Mouse (Mus musculus): ENCODE data around the gene Ggt1.
"Not testable (repeated sequence)": the region's sequence is repeated elsewhere in the genome, so short reads cannot be mapped to it uniquely, and the experiment has no call there.

Ggt1 gene

GRCm38 (mm10) chr10:75549886-75550285 lies 11.5 kb upstream of the Ggt1 start:
- DNase-seq (ENCODE audit: low spot score in 2 of 2): no peak

DNA sequence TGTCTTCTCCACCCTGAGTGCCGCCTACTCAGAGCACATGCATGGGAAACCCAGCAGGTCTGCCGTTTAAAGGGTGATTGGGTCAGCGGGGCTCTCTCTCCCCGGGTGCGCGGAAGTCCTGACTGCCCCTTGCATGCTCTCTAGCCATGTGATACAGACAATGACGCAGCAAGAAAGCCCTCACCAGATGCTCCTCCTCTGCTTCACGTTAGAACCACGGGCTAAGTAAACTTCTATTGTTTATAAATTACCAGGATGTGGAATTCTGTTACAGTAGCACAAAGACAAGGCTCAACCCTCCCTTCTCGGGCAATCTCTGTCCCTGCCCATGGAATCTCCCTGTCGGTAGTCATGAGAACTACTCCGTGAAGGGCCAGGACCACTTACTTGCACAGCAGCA lies 10.2 kb upstream of the Ggt1 start:
- no peak for DNase-seq (ENCODE audit: low spot score in 2 of 2)

GRCm38 (mm10) chr10:75552106-75552505 lies 9.3 kb upstream of the Ggt1 start:
- DNase-seq (ENCODE audit: low spot score in 2 of 2): no peak

GRCm38 (mm10) chr10:75552701-75553450 lies 8.5 kb upstream of the Ggt1 start:
- DNase-seq (ENCODE audit: low spot score in 2 of 2): no peak

GRCm38 (mm10) chr10:75554090-75554489 lies 7.3 kb upstream of the Ggt1 start:
- no peak for DNase-seq (ENCODE audit: low spot score in 2 of 2)

DNA sequence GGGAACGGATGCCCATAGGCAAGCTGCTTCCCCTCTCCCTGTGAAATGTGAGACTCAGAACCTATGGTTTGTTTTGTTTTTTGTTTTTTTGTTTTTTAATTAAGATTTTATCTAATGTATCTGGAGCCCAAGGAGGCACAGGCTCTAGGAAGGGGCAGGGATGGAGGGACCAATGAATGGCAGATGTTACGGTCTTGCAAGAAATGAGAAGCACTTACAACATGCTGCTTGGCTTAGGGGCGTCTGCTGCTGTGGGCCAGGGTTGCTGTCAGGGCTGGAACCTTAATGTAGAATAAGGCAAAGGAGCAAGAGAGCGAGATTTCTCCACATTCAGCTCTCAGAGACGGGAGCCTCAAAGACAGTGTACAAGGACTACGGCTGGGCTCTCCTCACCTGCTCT lies 5.8 kb upstream of the Ggt1 start:
- DNase-seq (ENCODE audit: low spot score in 2 of 2): no peak

DNA sequence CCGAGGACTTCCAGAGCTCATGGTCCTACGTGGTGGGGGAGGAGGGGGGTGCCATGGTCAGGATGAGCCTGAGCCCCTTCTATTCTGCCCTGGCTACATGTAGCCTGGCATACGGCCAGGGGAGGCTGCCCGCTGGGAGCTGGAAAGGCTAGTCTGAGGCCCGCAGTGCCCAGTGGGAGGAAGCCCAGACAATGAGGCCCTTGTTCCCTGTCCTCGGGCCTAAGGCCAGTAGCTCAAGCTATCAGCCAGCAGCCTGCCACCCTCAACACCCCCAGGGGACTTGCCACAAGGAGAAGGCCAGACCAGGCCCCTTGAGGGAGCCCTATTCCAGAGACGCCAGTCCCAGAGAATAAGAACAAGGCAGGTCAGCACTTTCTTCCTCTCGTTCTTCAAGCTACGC lies 5.4 kb upstream of the Ggt1 start:
- DNase-seq (ENCODE audit: low spot score in 2 of 2): peak; percentile 57 to 78

DNA sequence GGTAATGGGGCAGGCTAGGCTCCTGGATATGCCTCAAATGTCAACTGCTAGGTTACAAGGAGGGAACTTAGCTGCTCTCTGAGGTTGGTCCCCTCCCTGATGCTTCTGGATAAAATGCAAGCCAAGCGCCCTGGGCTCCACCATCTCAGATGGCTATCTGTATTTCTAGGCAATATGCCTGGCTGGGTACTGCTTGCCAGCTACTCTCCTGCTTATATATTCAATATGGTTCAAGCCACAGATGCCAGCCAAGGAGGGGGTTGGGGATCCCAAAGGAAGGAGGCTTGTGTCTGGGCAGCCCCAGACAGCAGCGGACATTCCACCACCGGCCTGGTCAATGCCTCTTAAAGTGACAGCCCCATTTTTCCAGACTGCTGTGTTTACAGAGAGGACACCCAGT lies 2.9 kb upstream of the Ggt1 start:
- DNase-seq (ENCODE audit: low spot score in 2 of 2): peak in 1 of 2 experiments; percentile 80

DNA sequence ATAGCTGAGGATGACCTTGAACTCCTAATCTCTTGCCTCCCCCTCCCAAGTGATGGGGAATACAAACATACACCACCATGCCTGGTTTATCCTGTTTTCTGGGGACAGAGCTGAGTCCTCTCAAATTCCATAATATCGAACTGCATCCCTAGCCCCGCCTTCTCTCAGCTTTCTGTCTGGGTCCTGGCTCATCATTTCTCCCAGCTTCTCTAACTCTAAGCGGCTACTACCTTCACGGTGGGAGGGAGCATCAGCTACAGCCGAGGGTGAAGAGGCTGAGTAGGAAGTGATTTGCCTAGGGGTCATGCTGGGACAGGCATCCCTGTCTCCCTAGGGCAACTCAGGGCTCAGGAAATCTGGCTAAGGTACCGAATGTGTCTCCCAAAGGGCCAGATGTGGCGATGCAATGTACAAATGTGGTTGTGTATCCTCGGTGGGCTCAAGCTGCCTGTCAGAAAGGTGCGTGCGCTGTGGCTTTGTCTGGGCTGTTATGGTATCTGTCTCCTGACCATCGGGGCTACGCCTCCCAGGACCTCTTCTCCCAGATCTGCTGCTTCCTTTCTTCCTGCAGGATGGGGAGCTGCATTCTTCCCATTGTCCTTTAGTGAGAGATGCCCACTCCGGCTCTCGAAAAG lies 2.2 kb upstream of the Ggt1 start:
- no peak for DNase-seq (ENCODE audit: low spot score in 2 of 2)

GRCm38 (mm10) chr10:75559676-75560548 lies 1.5 kb upstream of the Ggt1 start, which contains the start of gene Lrrc75b:
Lrrc75b (minus strand) TSS chr10:75560330.
- DNase-seq (ENCODE audit: low spot score in 2 of 2): peak in 1 of 2 experiments; percentile 59

GRCm38 (mm10) chr10:75560549-75560899 lies 880 bp upstream of the Ggt1 start:
- no peak for DNase-seq (ENCODE audit: low spot score in 2 of 2)

GRCm38 (mm10) chr10:75562596-75562995 lies 1.2 kb downstream of the Ggt1 start:
- DNase-seq (ENCODE audit: low spot score in 2 of 2): no peak

DNA sequence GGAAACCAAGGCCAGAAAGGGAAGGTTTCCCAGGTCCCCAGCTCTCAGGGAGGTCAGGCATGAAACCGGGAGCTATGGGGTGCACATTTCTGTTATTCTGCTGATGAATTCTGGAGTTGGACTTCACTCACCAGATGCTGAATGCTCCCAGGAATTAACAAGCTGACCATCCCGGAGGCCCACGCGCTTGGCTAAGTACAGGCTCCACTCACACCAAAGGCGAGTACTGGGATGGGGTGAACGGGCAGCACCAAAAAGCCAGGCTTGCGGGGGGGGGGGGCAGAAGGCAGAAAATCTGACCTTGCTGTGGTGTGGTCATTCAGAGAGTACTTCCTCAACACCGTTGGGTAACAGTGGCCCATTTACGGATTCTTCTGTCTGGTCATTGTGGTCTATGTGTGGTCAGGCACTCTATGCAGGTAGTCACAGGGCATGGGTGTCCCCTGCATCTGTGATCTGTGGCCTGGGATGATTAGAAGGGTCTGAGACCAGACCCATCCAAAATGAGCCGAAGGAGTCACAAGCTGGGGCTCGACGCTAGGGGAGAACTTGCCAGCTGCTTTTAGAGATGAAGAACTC lies 3.4 kb downstream of the Ggt1 start:
- DNase-seq (ENCODE audit: low spot score in 2 of 2): no peak

DNA sequence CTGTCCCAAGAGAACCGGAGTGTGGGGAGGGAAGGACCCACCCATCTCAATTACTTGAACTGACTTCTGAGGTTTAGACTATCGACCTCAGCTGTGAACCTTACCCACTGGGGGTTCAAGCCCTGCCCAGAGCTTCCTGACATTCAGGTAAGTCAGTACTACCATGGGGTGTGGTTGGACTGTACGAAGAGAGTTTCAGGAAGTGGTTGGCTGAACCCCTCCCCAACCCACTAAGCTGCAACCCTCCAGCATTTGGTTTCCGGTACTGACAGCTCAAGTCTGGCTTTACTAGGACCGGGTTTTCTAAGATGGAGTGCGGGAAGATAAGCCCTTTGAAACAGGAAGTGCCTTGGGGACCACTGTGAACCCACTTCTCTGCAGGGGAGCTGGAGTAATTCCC lies 4.0 kb downstream of the Ggt1 start:
- no peak for DNase-seq (ENCODE audit: low spot score in 2 of 2)

- no peak for DNase-seq (ENCODE audit: low spot score in 2 of 2)
These were observed 4.5 kb downstream of the Ggt1 start for GRCm38 (mm10) chr10:75565906-75566305.

DNA sequence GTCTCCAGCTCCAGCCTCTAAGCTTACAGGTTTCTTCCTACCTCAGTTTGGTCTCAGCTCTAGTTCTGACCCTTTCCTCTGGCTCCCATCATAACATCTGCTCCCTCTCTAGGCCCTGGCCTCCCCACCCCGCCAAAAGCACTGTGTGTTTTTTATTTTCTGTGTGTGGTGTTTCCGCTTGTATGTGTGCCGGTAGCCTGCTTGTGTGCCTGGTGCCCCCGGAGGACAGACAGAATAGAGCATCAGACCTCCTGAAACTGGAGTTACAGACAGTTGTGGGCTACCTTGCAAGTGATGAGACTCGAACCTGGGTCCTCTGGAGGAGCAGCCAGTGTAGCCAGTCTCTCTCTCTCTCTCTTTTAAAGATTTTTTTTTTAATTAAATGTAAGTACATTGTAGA lies 4.9 kb downstream of the Ggt1 start:
- DNase-seq (ENCODE audit: low spot score in 2 of 2): no peak

DNA sequence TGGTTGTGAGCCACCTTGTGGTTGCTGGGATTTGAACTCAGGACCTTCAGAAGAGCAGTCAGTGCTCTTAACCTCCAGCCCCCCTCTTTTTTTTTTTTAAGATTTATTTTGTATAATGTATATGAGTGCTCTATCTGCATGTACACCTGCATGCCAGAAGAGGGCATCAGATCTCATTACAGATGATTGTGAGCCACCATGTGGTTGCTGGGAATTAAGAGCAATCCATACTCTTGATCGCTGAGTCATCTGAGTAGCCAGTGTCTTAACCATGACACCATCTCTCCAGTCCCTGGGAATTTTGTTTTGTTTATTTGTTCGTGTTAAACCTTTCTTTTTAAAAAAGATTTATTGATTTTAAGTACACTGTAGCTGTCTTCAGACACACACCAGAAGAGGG lies 5.4 kb downstream of the Ggt1 start:
- not testable (repeated sequence) for DNase-seq (ENCODE audit: low spot score in 2 of 2)

GRCm38 (mm10) chr10:75568029-75568428 lies 6.6 kb downstream of the Ggt1 start:
- no peak for DNase-seq (ENCODE audit: low spot score in 2 of 2)

GRCm38 (mm10) chr10:75568441-75568840 lies 7.0 kb downstream of the Ggt1 start:
- DNase-seq (ENCODE audit: low spot score in 2 of 2): no peak

DNA sequence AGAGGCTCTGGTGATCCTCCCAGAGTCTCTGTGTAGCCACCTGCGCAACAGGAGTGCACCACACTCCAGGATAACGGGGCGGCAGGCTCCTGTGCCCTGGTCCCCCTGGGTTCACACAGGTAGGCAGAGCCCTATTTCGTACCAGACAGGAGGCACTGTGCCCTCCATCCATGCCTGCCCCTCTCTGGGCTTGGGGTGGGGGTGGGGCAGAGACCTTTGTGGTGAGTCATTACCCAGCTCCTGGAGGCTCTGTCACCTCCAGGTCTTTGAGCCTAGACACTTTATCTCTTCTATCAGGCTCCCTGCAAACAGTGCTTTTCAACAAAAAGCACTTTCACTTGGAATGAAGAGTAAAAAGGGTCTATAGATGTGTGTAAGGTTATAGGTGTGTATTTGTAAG lies 7.4 kb downstream of the Ggt1 start:
- DNase-seq (ENCODE audit: low spot score in 2 of 2): no peak

DNA sequence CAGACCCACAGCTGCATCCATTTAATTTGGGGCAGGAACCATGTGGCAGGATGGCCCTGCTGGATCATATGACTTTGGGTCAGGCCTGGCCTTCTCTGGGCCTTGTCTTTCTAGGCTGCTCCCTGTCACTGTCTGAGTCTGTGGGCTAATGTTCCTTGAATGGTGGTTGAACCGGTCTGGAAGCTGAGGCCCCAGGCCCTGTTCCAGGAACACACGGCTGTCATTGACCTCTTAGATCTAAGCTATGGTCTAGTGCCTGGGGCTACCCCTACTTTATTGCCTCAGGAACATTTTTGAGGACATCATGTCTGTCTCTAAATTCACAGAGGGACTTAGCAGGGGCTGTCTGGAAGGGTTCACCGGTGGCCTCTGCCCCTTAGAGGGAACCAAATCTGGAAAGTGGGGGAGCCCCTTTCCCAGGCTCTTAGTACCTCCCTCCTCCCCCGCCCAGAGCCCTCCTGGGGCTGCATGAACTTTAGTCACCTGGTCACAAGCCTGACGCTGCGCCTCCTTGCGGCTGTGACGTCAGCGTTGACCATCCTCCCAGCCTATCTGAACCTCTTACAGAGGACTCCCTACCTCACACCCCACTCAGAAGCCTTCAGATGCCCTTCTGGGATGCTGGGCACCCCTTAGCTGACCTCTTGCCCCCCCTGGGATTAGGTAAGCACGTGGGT lies 9.7 kb downstream of the Ggt1 start:
- no peak for DNase-seq (ENCODE audit: low spot score in 2 of 2)

GRCm38 (mm10) chr10:75571937-75572336 lies 10.5 kb downstream of the Ggt1 start:
- DNase-seq (ENCODE audit: low spot score in 2 of 2): no peak
